Mouse (Mus musculus): ENCODE measurements around the gene Pnmt.

Pnmt gene

GRCm38 (mm10) chr11:98384721-98385637 is 1.3 kb upstream of the Pnmt start:
- no peak for DNase-seq

DNA sequence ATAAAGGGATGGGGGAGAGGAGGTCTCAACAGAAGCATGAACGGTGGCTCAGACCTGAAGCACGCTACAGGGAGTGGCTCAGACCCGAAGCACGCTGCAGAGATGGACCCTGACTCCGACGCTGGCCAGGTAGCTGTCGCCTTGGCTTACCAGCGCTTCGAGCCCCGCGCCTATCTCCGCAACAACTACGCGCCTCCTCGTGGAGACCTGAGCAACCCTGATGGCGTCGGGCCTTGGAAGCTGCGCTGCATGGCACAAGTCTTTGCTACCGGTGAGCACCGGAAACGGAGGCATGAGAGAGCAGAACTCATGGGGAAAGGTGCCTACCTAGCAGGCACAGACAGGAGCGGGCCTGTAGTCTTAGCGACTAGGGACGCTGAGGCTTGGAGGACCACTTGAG is 346 bp downstream of the Pnmt start:
- no peak for DNase-seq

- DNase-seq, result no peak
Measured at GRCm38 (mm10) chr11:98387056-98387577, 867 bp downstream of the Pnmt start.

- no peak for DNase-seq
Measured at GRCm38 (mm10) chr11:98388282-98388681, 2.0 kb downstream of the Pnmt start.

DNA sequence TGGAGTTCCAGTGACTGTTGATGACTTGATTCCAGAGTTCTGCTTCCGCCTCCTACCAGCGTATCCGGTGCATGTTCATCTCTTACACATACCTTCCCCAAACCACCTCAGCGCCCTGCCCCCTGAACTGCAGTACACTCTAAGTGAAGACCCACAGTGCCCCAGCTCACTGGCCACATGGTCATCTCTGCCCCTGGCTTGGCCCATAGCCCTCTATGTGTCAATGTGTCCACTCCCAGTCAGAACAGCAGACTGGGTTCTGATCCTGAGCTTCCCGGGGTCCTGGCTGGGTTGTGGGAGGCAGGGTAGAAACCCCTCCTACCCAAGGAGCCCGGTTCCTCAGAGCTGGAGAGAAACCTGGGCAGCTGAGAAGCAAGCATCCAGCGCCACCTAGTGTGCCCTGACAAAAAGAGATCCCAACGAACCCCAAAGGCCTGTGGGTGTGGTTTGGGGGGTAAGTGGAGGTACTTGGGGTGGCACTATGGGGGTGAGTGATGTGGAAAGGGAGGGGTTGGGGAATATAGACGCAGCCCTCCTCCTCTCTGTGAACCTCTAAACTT is 3.1 kb downstream of the Pnmt start:
- DNase-seq, result peak; percentile 78

GRCm38 (mm10) chr11:98390141-98390540 is 3.9 kb downstream of the Pnmt start:
- DNase-seq, result no peak

DNA sequence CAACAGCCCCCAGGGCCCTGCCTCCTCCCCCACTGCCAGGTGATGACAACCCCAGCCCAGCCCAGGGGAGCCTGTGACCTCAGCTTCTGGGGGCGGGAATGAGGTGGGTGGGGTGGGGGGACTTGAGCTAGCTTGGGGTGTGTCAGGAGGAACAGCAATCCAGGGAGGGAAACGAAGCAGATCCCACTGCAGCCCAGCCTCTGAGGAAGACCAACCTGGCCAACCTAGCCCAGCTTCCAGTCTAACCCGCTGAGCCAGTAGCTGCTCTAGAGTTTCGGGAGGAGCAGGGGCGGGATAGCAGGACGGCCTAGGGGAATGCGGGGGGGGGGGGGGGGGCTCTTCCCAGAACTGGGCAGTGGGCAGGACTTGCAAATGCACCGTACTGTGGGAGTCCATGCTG is 5.8 kb downstream of the Pnmt start:
- no peak for DNase-seq

DNA sequence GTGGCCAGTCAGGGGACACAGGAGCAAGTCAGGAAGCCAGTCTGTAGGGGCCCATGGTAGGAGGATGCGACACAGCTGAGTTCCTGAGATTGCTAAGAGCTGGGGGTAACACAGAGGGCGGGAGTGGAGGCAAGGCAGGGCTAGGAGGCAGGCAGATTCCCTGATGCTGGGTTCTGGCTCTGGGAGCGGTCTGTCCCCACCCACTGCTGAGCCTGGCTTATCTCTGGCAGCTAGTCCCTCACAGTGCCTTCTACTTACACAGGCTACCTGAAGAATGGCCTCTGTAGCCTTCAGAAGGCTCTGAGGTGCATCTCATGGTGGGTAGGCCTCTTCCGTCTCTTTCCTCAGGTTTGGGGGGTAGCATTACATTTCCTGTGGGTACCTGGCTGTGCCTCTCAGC is 6.4 kb downstream of the Pnmt start:
- no peak for DNase-seq

DNA sequence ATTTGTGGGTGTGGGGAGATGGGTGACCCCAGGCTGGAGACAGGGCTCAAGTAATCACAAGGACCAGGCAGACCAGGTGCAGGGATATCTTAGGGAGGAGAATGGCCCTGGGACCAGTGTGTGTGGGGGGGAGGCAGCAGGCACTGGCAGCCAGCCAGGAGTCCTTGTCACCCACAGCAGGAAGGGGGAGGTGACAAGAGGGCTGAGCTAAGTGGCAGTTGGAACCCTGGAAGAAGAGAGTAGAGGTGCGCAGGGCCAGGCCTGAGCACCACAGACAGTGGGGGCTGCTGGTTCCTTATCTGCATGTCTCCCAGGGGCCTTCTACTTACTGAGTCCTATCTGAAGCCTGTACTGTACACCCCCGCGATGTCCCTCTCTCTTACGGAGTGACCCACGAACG is 7.1 kb downstream of the Pnmt start:
- no peak for DNase-seq

DNA sequence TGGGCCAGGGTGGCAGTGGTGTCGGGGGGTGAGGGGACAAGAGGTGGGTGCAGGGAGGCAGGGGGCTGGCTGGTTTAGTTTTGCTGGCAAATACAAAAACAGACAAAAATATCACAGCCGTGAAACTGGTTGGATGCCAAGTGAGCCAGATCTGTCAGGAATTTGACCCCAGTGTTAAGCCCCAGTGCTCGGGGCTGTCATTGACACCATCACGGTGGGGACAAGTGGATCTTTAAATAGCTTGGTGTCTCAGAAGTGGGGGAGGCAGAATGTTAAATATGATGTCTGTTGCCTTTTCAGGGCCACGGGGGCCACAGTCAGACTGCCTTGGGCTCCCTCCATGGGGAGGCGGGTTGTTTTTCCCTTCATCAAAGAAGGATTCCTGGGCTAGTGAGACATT is 8.1 kb downstream of the Pnmt start:
- no peak for DNase-seq

GRCm38 (mm10) chr11:98395041-98395440 is 8.8 kb downstream of the Pnmt start:
- no peak for DNase-seq

DNA sequence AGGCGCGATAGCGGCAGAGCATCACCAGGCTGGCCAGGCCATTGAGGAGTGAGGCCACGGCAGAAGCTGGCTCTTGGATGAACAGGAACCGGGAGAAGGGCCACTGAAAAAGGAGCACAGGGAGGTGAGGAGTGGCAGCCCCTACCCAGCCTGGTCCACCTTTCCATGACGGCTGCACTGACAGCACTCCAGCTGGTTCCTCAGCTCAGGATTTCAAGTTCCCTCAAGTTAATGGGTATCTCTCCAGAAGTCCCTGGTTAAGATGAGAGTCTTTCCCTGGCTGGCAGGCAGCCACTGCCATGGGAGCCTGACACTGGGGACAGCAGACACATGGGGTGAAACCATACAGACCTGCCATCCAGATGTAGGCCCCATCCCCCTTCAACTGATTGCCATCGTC is 11.7 kb downstream of the Pnmt start:
- DNase-seq, result no peak

DNA sequence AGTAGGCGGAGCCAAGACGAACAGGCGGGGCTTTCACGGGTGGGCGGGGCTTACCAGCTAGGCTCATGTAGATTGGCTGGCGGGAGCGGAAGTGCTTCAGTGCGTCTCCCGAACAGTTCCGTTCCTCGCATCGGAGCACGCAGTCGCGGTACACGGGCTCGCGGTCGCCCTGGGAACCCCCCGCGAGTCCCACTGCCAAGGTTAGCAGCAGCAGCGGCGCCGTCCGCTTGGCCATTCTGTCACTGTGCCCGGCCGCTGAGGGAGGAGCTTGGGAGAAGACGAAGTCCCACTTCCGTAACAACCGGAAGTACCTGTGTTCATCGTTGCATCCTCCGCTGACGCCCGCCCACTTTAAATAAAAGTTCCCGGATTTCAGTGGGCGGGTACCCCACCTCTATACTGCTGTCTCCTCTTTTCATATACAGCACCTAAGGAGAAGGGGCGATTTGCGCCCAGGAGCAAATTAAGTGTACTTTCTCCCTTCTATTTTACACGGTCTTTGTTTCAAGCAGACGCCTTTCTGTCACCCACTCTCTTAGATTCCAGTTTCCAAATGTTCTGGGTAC is 14.0 kb downstream of the Pnmt start, which contains the start of gene Pgap3:
Pgap3 (minus strand) TSS at position 330 of the 566 bp plus-strand sequence.
- peak; percentile 88 for DNase-seq

GRCm38 (mm10) chr11:98400816-98401215 is 14.6 kb downstream of the Pnmt start:
- no peak for DNase-seq

GRCm38 (mm10) chr11:98406621-98407020 is 20.4 kb downstream of the Pnmt start:
- no peak for DNase-seq

DNA sequence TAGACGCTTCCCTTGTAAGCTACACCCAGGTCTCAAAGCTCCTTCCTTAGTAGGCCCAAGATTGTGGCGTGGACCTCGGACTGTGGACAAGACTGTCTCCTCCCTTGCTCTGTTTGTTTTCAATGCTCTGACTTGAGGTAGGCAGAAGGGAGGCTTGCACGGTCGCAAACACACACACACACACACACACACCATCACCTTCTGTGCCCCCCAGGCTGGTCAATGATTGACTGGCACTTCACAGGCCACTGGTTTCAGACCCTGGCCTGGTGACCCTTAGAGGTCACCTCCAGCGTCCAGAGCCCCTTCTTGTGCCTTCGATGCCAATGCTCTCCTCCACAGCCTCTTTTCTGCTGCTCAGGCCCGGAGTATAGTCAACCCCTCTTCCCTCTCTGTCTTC is 22.6 kb downstream of the Pnmt start:
- DNase-seq, result no peak

- no peak for DNase-seq
Measured at GRCm38 (mm10) chr11:98409341-98409822, 23.1 kb downstream of the Pnmt start.

DNA sequence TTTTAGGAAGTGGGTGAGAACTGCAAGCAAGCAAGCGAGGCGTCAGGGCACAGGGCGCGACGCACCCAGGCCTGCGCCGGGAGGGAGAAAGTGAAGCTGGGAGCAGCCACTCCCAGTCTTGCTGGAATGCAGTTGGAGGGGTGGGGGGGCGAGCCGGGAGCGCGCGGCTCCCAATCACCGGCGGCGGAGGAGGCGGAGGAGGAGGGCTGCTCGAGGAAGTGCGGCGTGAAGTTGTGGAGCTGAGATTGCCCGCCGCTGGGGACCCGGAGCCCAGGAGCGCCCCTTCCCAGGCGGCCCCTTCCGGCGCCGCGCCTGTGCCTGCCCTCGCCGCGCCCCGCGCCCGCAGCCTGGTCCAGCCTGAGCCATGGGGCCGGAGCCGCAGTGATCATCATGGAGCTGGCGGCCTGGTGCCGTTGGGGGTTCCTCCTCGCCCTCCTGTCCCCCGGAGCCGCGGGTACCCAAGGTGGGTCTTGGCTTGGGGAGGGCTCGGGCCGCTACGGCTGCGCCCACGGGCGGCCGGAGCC is 26.1 kb downstream of the Pnmt start, which contains the start of gene Erbb2:
Erbb2 (plus strand) TSS at position 198 of the 524 bp plus-strand sequence.
- no peak for DNase-seq

DNA sequence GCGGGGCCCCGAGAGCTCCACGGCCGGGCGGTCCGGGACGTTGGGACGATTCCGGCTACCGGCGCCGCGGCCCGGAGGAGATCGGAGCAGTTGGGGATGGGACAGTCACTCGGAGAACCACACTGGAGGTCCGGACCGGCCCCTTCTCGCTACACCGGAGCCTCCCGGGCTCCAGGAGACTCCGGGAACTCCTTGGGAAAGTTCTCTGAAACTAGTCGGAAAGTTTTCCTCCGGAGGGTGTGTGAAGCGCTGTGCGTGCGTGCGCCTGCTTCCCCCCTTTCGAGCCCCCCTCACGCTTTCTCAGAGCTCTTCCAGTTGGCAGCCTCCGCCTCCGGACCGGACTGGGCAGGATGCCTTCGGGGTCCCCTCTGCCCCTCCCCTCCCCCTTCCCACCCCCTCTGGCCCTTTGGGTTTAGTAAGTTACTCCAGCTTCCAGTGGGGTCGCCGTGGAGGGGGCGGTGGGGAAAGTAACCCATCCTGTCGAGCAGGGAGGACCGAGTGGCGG is 26.6 kb downstream of the Pnmt start:
- no peak for DNase-seq

GRCm38 (mm10) chr11:98413731-98414130 is 27.5 kb downstream of the Pnmt start:
- DNase-seq, result no peak

DNA sequence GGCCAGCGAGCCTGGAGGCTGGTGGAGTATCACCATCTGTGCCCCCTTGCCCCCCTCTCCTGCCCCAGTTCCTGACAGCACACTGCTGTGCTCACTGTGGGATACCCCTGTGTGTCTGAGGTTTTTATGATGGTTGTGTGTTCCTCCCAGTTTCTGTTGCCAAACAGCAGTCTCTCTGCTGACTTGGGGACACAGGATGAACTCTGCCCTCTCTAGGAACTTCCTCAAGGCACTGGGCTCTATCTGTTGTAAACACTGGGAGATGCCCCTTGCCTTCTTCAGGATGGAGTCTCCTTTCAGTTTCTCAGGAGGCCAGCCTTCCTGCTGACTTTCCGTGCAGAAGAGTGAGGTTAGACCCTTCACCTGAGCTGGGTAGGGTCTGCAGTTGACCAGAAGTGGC is 27.9 kb downstream of the Pnmt start:
- no peak for DNase-seq

GRCm38 (mm10) chr11:98417074-98417473 is 30.8 kb downstream of the Pnmt start:
- no peak for DNase-seq

- no peak for DNase-seq
Measured at GRCm38 (mm10) chr11:98418273-98418672, 32.0 kb downstream of the Pnmt start.

Measured in right cerebral cortex, adult 18-20 months (tissue).